Mouse (Mus musculus): ENCODE results near the gene Ap1g2. TPM values are rescaled to one million over a fixed set of nuclear protein-coding genes. Genes with fewer than 3 reads are reported as not detected.

The Ap1g2 gene
- polyA plus RNA-seq, 1 experiment = 64.9 TPM

DNA sequence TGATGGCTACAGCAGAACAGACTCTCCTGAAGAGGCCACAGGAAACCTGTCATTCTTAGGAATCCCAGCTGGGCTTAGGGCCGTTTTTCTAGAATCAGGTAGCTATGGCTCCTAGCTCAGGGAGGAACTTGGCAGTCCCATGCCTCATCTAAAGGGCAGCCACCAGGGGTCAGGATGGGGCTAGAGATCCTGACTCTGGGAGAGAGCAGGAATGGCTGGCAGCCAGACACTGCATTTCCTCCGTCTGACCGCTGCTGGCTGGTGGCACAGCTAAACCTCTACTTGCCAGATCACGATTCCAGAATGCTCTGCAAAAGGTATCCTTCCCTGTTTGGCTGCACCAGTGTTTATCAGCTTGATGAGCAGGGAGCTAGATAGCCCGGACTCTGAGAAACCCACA lies 15.6 kb upstream of the Ap1g2 start:
- Histone ChIP-seq H3K36me3 (ENCODE audit: control insufficient read depth, insufficient read depth, low read length) (no peaks in the 10 kb centered on the region), H3K27me3 (ENCODE audit: control insufficient read depth, insufficient read depth, low read length) (no peaks in the 10 kb centered on the region), H3K4me3 (ENCODE audit: extremely low read depth, insufficient read depth, insufficient read length) (no peak overlapping the region), H3K4me1 (ENCODE audit: control insufficient read depth, insufficient read depth, insufficient read length) (no peaks in the 10 kb centered on the region), H3K27ac (ENCODE audit: insufficient read depth, low read length) (no peak overlapping the region)
- 4% methylated on average over 5 of the region's 5 CpGs for WGBS
- peak in 1 of 2 experiments; percentile 32 for DNase-seq (ENCODE audit: low read depth in 1 of 2, low spot score in 2 of 2)
- TF ChIP-seq CTCF (IDR thresholded peaks at IDR 0.05; ENCODE audit: extremely low read depth, insufficient read depth, insufficient read length, insufficient replicate concordance) (no peak; the same call in 1 of the 2 replicates), POLR2A (IDR thresholded peaks at IDR 0.05; ENCODE audit: low read depth, low read length) (no peak)

DNA sequence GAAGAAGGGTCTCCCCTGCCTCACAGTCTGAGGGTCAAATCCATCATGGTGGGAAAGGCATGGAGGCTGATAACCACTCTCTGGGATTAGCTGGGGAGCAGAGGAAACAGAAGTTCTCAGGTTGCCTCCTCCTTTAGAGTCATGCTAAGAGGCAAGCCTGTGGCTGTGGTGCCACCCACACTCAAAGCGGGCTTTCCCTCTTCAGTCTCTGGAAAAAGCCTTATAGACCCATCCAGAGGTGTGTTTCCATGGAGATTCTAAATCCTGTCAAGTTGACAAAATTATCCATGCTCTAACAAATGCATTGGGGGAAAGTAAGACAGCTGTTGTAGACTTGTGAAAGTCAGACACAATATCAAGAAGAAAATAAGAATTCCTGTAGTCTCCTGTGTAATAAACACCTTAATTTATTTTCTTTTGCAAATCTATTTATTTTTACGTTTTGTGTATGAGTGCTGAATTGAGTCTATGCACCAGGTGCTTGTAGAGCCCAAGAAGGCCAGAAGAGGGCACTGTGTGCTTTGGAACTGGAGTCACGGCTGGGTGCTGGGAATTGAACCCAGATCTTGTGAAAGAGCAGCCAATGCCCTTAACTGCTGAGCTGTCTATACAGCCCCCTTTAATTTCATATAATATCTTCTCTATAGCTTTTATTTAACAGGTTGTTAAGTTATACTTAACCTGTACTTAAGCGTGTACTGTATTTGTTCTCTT lies 13.2 kb upstream of the Ap1g2 start:
- Histone ChIP-seq H3K4me1 (ENCODE audit: control insufficient read depth, insufficient read depth, insufficient read length) (peaks cover 9% of the 10 kb centered on the region), H3K27ac (ENCODE audit: insufficient read depth, low read length) (no peak overlapping the region), H3K27me3 (ENCODE audit: control insufficient read depth, insufficient read depth, low read length) (peaks cover 13% of the 10 kb centered on the region), H3K36me3 (ENCODE audit: control insufficient read depth, insufficient read depth, low read length) (no peaks in the 10 kb centered on the region), H3K4me3 (ENCODE audit: extremely low read depth, insufficient read depth, insufficient read length) (no peak overlapping the region)
- TF ChIP-seq CTCF (IDR thresholded peaks at IDR 0.05; ENCODE audit: extremely low read depth, insufficient read depth, insufficient read length, insufficient replicate concordance) (peak; percentile 3; the same call in 1 of the 2 replicates), POLR2A (IDR thresholded peaks at IDR 0.05; ENCODE audit: low read depth, low read length) (no peak)
- WGBS = 79% methylated on average over 4 of the region's 4 CpGs
- DNase-seq (ENCODE audit: low read depth in 1 of 2, low spot score in 2 of 2) = no peak

DNA sequence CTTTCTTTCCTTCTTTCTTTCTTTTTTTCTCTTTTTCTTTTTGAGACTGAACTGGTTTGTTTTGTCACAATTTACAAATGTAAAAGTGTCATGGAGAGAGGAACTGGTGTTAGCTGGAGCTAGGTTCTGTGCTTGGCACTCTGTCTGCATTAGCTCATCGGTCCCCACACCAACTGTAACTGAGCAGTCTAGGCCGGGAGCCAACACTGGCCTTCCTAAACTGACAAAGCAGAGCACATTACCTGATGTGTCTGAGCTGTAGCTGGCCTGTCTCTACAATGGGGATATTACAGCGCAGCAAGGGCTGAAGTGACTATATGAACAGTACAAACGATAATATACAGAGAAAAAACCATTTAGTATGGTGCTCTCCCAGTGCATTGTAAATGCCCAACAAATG lies 12.5 kb upstream of the Ap1g2 start:
- Histone ChIP-seq H3K27me3 (ENCODE audit: control insufficient read depth, insufficient read depth, low read length) (peaks cover 20% of the 10 kb centered on the region), H3K27ac (ENCODE audit: insufficient read depth, low read length) (no peak overlapping the region), H3K4me3 (ENCODE audit: extremely low read depth, insufficient read depth, insufficient read length) (no peak overlapping the region), H3K4me1 (ENCODE audit: control insufficient read depth, insufficient read depth, insufficient read length) (peaks cover 13% of the 10 kb centered on the region), H3K36me3 (ENCODE audit: control insufficient read depth, insufficient read depth, low read length) (no peaks in the 10 kb centered on the region)
- no peak for DNase-seq (ENCODE audit: low read depth in 1 of 2, low spot score in 2 of 2)
- WGBS = 78% methylated on average over 4 of the region's 4 CpGs
- TF ChIP-seq CTCF (IDR thresholded peaks at IDR 0.05; ENCODE audit: extremely low read depth, insufficient read depth, insufficient read length, insufficient replicate concordance) (no peak), POLR2A (IDR thresholded peaks at IDR 0.05; ENCODE audit: low read depth, low read length) (no peak)

DNA sequence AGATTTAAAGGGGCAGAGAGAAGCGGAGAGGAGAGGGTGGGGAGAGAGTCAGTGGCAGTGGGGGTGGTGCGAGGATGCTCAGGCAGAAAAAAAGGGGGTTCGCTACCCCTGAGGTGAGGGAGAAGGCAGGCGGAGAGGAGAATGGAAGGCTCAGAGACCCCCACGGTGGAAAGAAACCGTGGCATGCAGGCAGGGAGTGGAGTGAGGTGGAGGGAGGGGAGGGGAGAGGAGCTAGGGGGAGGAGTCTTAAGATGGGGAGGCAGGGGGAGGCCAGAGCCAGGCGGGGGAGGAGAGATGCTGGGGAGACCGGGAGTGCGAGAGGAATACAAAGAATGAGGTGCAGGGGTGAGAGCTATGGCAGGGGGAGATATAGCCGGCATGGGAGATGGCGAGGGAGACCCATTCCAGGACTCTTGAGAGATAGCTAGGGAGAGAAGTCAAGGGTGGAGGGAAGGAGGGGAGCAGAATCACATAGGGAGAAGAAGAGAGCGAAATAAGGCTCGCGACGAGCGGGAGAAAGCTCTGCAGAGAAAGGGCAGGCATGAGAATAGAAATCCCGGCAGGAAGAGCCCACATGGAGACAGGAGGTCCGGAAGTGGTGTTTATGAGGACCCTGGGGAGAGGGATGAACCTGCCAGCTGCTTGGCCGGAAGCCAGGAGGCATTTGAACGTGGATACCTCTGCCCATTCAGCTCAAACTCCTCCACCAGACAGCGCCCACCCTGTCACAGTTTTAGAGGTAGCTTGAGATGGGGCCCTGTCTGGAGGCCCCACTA lies 10.2 kb upstream of the Ap1g2 start, which contains the start of gene Jph4:
Gene Jph4 (minus strand): TSS at position 511 of the 776 bp plus-strand sequence.
- H3K27ac ChIP-seq (ENCODE audit: insufficient read depth, low read length) = no peak within 1 kb of the TSS
- DNase-seq (ENCODE audit: low read depth in 1 of 2, low spot score in 2 of 2) = no peak
- H3K27me3 ChIP-seq (ENCODE audit: control insufficient read depth, insufficient read depth, low read length) = peaks cover 24% of the 10 kb centered on the region
- H3K4me3 ChIP-seq (ENCODE audit: extremely low read depth, insufficient read depth, insufficient read length) = no peak within 1 kb of the TSS
- no peaks in the 10 kb centered on the region for H3K36me3 ChIP-seq (ENCODE audit: control insufficient read depth, insufficient read depth, low read length)
- peaks cover 14% of the 10 kb centered on the region for H3K4me1 ChIP-seq (ENCODE audit: control insufficient read depth, insufficient read depth, insufficient read length)
- no peak for TF ChIP-seq POLR2A (IDR thresholded peaks at IDR 0.05; ENCODE audit: low read depth, low read length)
- WGBS = 43% methylated on average over 21 of the region's 21 CpGs

DNA sequence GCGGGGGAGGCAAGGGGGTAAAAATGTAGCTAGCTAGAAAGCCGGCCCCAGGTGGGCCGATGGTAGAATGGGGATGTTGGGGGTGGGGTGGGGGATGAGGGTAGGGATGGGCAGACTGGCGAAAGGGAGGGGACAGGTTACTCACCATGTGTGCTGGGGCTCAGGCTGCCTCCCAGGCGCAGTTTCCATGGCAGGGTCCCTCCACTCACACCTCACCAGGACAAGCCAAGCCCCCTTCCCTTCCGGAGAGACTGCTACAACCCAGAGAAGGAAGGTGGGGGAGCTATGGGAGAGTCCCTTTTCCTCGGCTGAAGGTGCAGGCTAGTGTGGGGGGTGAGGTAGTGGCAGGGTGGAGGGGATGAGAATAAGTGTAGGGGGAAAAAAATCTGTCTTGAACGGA lies 9.5 kb upstream of the Ap1g2 start:
- Histone ChIP-seq H3K27me3 (ENCODE audit: control insufficient read depth, insufficient read depth, low read length) (peaks cover 25% of the 10 kb centered on the region), H3K27ac (ENCODE audit: insufficient read depth, low read length) (no peak overlapping the region), H3K4me3 (ENCODE audit: extremely low read depth, insufficient read depth, insufficient read length) (no peak overlapping the region), H3K4me1 (ENCODE audit: control insufficient read depth, insufficient read depth, insufficient read length) (peaks cover 14% of the 10 kb centered on the region), H3K36me3 (ENCODE audit: control insufficient read depth, insufficient read depth, low read length) (no peaks in the 10 kb centered on the region)
- DNase-seq (ENCODE audit: low read depth in 1 of 2, low spot score in 2 of 2) = no peak
- no peak for TF ChIP-seq POLR2A (IDR thresholded peaks at IDR 0.05; ENCODE audit: low read depth, low read length)
- TF ChIP-seq CTCF (IDR thresholded peaks at IDR 0.05; ENCODE audit: extremely low read depth, insufficient read depth, insufficient read length, insufficient replicate concordance) = no peak
- 13% methylated on average over 8 of the region's 8 CpGs for WGBS

DNA sequence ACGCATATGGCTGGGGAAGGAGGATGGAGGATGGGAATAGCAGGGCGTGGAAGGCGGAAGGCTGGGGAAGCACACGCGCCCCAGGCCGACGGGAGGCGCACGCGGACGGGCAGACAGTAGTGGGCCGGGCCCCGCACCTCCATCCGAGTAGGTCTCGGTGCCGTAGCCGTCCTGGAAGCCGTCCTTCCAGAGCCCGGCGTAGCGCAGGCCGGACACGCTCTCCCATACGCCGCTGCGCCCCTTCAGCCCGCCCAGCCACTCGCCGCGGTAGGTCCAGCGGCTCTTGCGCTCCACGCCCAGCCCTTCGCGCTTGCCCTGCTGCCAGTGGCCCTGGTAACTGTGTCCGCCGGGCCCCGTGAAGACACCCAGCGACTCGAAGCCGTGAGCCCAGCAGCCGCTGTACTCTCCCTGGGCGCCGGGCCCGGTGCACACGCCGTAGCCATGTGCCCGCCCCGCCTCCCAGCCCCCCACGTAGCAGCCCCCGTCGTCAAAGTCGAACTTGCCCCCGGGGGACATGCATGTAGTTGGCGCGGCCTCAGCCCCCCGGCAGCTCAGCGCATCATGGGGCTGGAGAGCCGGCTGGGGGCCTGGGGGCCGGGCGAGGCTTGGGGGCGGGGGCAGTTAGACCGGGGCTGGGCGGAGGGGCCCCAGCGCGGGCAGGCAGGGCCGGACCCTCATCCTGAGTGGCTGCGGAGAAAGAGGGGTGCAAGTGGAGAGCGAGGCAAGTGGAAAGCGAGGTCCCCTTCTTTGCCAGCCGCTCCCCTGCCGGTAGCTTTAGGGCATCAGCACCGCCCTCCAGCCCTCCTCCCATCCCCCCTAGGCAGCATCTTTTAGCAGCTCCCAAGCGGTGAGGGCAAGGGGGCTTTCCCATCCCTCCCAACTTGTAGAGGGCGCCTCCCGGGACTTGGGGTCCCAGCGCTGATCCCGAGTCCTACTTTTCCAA lies 8.6 kb upstream of the Ap1g2 start:
- peaks cover 25% of the 10 kb centered on the region for H3K27me3 ChIP-seq (ENCODE audit: control insufficient read depth, insufficient read depth, low read length)
- peaks cover 14% of the 10 kb centered on the region for H3K4me1 ChIP-seq (ENCODE audit: control insufficient read depth, insufficient read depth, insufficient read length)
- no peak overlapping the region for H3K27ac ChIP-seq (ENCODE audit: insufficient read depth, low read length)
- no peak for DNase-seq (ENCODE audit: low read depth in 1 of 2, low spot score in 2 of 2)
- TF ChIP-seq POLR2A (IDR thresholded peaks at IDR 0.05; ENCODE audit: low read depth, low read length) (no peak), CTCF (IDR thresholded peaks at IDR 0.05; ENCODE audit: extremely low read depth, insufficient read depth, insufficient read length, insufficient replicate concordance) (no peak)
- no peaks in the 10 kb centered on the region for H3K36me3 ChIP-seq (ENCODE audit: control insufficient read depth, insufficient read depth, low read length)
- peak overlapping the region; percentile 53; the same call in 1 of the 2 replicates for H3K4me3 ChIP-seq (ENCODE audit: extremely low read depth, insufficient read depth, insufficient read length)
- WGBS = 3% methylated on average over 73 of the region's 78 CpGs

Data from spleen, adult 2 months (tissue).